Mouse (Mus musculus): ENCODE data around the gene Abcb8. TPM values are rescaled to one million over a fixed set of nuclear protein-coding genes. Genes with fewer than 3 reads are reported as not detected.

Abcb8 gene
- polyA plus RNA-seq, 1 experiment from 2014 or later: 49.9 TPM

DNA sequence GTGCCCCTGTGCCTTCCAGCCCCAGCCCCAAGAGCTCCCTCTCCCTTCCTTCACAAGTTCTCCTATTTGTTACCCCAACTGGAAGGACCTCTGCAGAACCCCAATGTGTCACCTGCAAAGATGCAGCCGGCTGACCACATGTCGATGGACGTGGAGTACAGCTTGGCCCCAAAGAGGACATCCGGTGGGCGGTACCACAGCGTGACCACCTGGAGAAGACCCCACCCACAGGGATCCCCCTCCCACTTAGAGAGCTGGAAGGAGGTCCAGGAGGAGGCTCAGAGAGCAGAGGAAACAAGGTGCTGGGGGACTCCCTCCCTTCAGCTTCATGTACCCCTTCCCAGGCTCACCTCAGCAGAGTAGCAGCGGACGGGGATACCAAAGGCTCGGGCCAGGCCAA, 26.9 kb downstream of the Abcb8 start:
- H3K4me2 ChIP-seq: no peak overlapping the region
- H3K4me3 ChIP-seq (replicated peaks): no peak overlapping the region
- H3K9ac ChIP-seq: no peak overlapping the region
- ATAC-seq (ENCODE audit: insufficient read depth, low FRiP score, low read depth): no peak
- no peaks in the 10 kb centered on the region for H3K9me3 ChIP-seq
- H3K27ac ChIP-seq: no peak overlapping the region
- peaks cover 17% of the 10 kb centered on the region for H3K4me1 ChIP-seq
- no peaks in the 10 kb centered on the region for H3K27me3 ChIP-seq (replicated peaks)
- peaks cover 13% of the 10 kb centered on the region for H3K36me3 ChIP-seq
- WGBS: 83% methylated on average over 9 of the region's 9 CpGs

DNA sequence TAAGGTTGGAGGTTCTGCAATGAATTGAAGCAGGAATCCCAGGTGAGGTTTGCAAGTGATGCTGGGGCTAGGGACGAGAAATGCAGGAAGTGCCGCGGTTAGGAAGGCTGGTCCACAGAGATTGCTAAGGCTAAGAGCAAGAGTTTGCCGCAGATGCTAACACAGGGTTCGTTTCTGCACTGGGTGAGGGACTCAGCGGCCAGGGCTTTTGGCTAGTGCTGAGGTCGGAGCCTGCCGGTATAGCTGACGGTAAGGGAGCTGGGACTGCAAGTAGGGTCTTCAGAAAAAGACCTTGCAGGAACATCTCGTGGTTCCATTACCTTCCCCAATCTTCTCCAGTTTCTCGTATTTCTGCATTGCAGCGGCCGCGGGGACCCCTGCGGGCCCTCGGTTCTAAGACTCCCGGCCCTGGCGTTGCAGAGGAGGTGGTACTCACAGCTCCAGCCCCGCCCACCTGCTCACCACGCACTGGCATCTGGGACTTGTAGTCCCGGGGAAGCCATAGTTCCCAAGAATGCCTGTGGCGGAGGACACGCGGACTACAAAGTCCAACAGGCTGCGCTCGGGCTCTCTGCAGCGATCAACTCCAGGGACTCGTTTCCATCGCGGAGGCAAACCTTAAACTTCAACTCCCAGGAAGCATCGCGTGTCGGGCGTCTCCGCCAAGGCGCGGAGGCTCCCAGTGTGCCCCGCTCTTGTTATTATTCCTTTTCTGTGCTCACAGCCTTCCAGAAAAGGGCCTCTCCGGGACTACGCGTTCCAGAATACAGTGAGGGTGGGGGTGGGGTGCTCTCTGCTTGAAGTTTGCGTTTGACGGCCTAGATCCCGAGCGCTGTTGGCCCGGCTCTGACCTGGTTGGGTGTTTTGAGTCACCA, 29.9 kb downstream of the Abcb8 start, which contains the start of the genes Cdk5 and Slc4a2:
Gene Cdk5 (minus strand): TSS at position 402 of the 875 bp plus-strand sequence.
Gene Slc4a2 (plus strand): TSS at position 709 of the 875 bp plus-strand sequence.
- peak within 1 kb of the TSS; percentile 93 for H3K4me2 ChIP-seq
- ATAC-seq (ENCODE audit: insufficient read depth, low FRiP score, low read depth): peak; percentile 91
- peak within 1 kb of the TSS; percentile 97 for H3K27ac ChIP-seq
- H3K36me3 ChIP-seq: peaks cover 13% of the 10 kb centered on the region
- H3K4me3 ChIP-seq (replicated peaks): peak within 1 kb of the TSS; percentile 65
- WGBS: under 1% methylated on average over 46 of the region's 46 CpGs
- H3K9me3 ChIP-seq: no peaks in the 10 kb centered on the region
- H3K27me3 ChIP-seq (replicated peaks): no peaks in the 10 kb centered on the region
- H3K9ac ChIP-seq: peak within 1 kb of the TSS; percentile 76
- H3K4me1 ChIP-seq: peaks cover 40% of the 10 kb centered on the region

DNA sequence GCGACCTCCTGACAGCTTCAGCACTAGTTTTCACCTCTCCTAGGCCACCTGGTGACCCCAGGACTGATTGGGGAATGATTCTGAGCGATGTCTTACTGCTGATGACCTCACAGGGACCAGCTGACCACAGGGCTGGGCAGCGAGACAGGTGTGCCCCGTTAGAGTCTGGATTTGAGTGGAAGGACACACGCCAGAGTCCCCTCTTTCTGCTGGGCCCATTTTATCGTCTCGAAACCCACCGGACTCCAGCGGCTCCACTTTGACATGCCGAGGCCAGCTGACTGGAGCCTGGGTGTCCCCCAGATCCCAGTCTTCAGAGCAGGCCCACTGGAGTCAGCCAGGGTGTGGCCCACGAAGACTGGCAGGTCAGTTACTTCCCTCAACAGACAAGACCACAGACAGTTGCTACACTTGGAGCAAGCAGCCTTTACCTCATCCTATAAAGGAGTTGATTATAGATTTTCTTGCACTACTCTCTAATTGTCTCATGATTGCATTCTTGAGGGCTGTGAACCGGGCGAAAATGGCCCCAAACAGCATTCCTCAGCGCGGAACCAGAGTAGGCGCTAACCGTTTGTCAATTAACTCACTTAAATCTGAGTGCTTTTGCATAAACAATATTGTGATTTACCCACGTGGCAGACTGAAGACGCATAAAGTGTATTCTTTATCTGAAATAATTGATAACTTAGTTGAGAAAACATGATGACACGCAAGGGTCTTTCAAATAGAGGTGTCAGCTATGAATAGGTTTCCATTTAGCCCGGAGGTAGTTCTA, 30.7 kb downstream of the Abcb8 start:
- Histone ChIP-seq H3K4me2 (peak overlapping the region; percentile 93), H3K4me1 (peaks cover 47% of the 10 kb centered on the region)
- ATAC-seq (ENCODE audit: insufficient read depth, low FRiP score, low read depth): no peak

DNA sequence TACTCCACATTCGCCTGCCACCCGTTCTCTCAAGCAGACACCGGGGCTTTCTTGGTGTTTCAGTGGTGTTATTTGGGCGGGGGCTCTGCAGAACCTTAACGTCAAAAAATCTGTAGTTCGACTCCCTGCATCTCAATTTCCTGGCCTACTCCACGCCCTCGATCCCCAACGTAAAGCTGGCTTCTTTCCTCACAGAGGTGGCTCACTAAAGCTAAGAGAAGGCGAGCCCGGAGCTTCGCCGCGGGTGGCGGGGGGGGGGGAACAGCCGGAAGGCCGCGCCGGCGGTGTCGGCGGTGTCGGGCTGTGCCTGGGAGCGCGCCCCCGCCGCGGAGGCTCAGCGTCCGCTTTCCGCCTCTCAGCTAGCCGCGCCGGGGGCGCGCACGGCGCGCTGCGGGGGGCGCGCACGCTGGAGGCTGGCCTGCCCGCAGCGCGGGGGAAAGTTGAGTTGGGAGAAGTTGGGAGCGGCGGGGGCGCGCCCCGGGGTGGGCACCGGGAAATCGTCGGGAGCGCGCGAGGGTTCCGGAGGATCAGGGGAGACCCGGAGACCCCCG, 31.5 kb downstream of the Abcb8 start:
- 2% methylated on average over 55 of the region's 60 CpGs for WGBS
- no peaks in the 10 kb centered on the region for H3K27me3 ChIP-seq (replicated peaks)
- peak overlapping the region; percentile 97 for H3K27ac ChIP-seq
- H3K9me3 ChIP-seq: no peaks in the 10 kb centered on the region
- ATAC-seq (ENCODE audit: insufficient read depth, low FRiP score, low read depth): peak; percentile 15; the same call in 1 of the 2 replicates
- H3K4me2 ChIP-seq: peak overlapping the region; percentile 93
- H3K4me3 ChIP-seq (replicated peaks): peak overlapping the region; percentile 65
- peaks cover 12% of the 10 kb centered on the region; the same call in 1 of the 2 replicates for H3K36me3 ChIP-seq
- H3K4me1 ChIP-seq: peaks cover 50% of the 10 kb centered on the region
- H3K9ac ChIP-seq: peak overlapping the region; percentile 53; the same call in 1 of the 2 replicates

More for the DNA sequence above, 30.7 kb downstream of the Abcb8 start:
- peak overlapping the region; percentile 47 for H3K9ac ChIP-seq
- H3K4me3 ChIP-seq (replicated peaks): peak overlapping the region; percentile 65
- H3K9me3 ChIP-seq: no peaks in the 10 kb centered on the region
- H3K27ac ChIP-seq: peak overlapping the region; percentile 97
- H3K27me3 ChIP-seq (replicated peaks): no peaks in the 10 kb centered on the region
- peaks cover 12% of the 10 kb centered on the region for H3K36me3 ChIP-seq
- WGBS: 8% methylated on average over 21 of the region's 21 CpGs

DNA sequence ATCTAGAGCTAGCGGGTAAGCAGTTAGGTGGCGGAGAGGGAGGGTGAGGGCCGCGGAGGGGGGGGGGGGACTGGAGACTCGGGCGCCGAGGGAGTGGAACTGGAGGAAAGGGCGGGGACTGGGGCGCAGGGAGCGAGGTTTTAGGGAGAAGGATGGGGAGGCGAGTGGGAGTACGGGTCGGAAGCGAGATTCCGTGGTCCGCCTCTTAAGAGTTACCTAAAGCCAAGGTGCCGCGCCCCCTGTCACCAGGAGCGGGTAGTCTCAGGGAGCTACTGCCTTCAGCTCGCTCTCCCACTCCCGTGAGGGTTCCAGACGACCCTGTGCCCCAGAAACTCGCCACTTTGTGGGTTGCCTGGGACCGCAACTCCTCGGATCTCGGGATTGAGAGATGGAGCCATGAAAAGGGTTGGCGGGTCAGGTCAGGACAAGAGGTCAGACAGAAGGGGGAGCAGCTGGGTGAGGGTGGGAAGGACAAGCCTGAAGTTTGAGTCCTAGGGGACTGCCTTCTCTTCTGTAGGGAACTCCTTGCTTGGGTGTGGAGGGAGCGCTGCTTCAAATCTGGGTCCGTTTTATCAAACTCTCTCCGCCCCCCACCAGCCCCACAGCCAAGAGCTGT, 32.1 kb downstream of the Abcb8 start:
- Histone ChIP-seq H3K4me3 (replicated peaks) (peak overlapping the region; percentile 65), H3K4me1 (peaks cover 50% of the 10 kb centered on the region), H3K9me3 (no peaks in the 10 kb centered on the region), H3K4me2 (peak overlapping the region; percentile 93), H3K27me3 (replicated peaks) (no peaks in the 10 kb centered on the region), H3K9ac (peak overlapping the region; percentile 53), H3K27ac (peak overlapping the region; percentile 97), H3K36me3 (peaks cover 15% of the 10 kb centered on the region; the same call in 1 of the 2 replicates)
- no peak for ATAC-seq (ENCODE audit: insufficient read depth, low FRiP score, low read depth)
- under 1% methylated on average over 29 of the region's 30 CpGs for WGBS

DNA sequence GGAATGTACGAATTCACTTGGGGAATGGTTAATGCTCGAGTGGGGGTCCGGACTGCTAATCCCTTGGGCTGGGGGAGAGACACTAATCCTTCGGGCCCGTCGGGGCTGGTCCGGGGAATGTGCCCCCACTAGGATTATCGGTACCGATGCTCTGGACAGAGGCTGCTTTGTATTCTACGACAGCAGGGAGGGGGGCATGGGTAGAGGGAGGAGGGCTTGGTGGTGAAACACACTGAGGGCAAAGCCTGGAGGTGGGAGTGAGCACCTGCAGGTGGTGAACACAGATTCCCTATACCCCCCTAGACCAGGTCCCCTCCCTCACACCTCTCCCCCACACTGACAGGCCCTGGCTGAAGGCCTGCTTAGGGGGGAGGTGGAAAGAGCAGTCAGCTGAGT, 32.6 kb downstream of the Abcb8 start:
- WGBS: 1% methylated on average over 10 of the region's 10 CpGs
- no peaks in the 10 kb centered on the region for H3K27me3 ChIP-seq (replicated peaks)
- no peaks in the 10 kb centered on the region for H3K9me3 ChIP-seq
- H3K27ac ChIP-seq: peak overlapping the region; percentile 97
- peak overlapping the region; percentile 53; the same call in 1 of the 2 replicates for H3K9ac ChIP-seq
- no peak for ATAC-seq (ENCODE audit: insufficient read depth, low FRiP score, low read depth)
- peak overlapping the region; percentile 93 for H3K4me2 ChIP-seq
- H3K4me1 ChIP-seq: peaks cover 50% of the 10 kb centered on the region
- H3K36me3 ChIP-seq: peaks cover 20% of the 10 kb centered on the region
- H3K4me3 ChIP-seq (replicated peaks): peak overlapping the region; percentile 65

DNA sequence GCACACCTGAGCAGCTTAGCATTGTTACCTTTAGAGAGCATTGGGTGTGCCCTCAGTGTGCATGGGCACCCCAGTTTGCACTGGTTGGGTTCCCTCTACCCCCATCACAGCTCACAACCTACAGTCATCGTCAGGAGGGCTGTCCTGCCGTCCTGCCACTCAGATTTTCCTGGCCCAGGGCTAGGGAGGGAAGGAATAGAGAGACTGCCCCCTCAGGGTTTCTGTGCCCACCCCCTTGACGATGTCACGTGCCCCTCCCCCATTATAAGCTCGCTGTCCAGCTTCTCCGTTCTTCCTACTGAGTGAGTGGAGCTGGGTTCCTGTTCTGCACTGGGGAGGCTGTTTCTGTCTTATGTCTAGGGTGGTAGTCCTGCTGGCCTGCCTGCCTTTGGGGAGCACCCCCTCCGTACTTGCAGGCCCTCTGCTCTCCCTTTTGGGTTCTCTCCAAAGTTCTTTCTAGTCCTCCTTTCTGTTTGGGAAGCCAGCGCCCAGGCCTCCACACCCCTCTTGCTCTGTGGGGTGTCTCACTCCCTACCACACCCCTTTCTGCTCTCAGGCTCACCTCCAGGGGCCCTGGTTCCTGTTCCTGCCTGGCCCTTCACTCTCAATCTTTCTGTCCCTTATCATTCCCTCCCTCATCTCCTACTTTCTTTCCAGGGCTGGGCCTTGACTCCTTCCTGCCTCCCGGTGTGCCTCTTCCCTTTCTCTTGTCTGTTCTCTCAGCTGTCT, 33.3 kb downstream of the Abcb8 start:
- H3K27ac ChIP-seq: peak overlapping the region; percentile 74
- H3K4me2 ChIP-seq: peak overlapping the region; percentile 93
- H3K4me3 ChIP-seq (replicated peaks): peak overlapping the region; percentile 65
- peaks cover 22% of the 10 kb centered on the region for H3K36me3 ChIP-seq
- H3K4me1 ChIP-seq: peaks cover 50% of the 10 kb centered on the region
- WGBS: 17% methylated on average over 9 of the region's 9 CpGs
- H3K9ac ChIP-seq: no peak overlapping the region
- H3K27me3 ChIP-seq (replicated peaks): no peaks in the 10 kb centered on the region
- ATAC-seq (ENCODE audit: insufficient read depth, low FRiP score, low read depth): no peak
- no peaks in the 10 kb centered on the region for H3K9me3 ChIP-seq

DNA sequence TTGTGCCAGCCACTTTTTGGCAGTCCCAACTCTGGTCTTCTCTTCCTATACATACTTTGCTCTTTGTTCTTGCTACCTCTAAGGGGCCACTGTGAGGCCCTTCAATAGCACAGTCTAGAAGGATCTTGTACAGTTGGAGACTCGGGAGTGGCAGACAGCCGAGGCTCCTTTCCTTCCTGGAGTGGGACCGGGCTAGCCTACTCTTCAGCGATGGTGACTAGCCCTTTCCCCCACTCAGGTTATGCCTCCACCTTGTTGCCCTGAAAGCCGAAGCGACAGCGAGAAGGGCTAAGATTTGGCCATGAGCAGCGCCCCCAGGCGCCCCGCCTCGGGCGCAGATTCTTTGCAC, 33.8 kb downstream of the Abcb8 start:
- Histone ChIP-seq H3K36me3 (peaks cover 27% of the 10 kb centered on the region), H3K27me3 (replicated peaks) (no peaks in the 10 kb centered on the region), H3K4me1 (peaks cover 48% of the 10 kb centered on the region), H3K4me2 (peak overlapping the region; percentile 93), H3K9ac (no peak overlapping the region), H3K4me3 (replicated peaks) (peak overlapping the region; percentile 65), H3K27ac (peak overlapping the region; percentile 74), H3K9me3 (no peaks in the 10 kb centered on the region)
- ATAC-seq (ENCODE audit: insufficient read depth, low FRiP score, low read depth): no peak
- 26% methylated on average over 12 of the region's 12 CpGs for WGBS

DNA sequence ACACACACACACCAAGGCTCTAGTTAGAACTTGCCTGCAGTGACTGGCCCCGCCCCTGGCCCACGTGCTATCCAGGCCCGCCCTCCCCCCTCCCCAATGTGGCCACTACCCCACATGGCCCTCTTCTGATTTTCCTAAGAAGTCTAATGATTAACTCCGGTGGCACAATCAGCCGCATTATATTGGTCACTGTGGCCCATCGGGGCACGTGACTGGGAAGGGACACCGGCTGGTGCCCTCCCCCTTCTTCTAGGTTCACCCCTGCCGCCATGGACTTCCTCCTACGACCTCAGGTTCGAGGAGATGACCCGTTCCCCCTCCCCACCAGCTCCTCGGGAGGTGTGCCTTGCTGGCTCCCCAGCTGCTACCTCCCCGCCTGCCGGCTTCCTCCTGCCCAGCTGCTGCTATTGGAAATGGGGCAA, 34.5 kb downstream of the Abcb8 start:
- Histone ChIP-seq H3K27ac (peak overlapping the region; percentile 80), H3K36me3 (peaks cover 34% of the 10 kb centered on the region), H3K4me2 (peak overlapping the region; percentile 93), H3K27me3 (replicated peaks) (no peaks in the 10 kb centered on the region), H3K4me3 (replicated peaks) (peak overlapping the region; percentile 65), H3K9ac (no peak overlapping the region), H3K4me1 (peaks cover 41% of the 10 kb centered on the region), H3K9me3 (no peaks in the 10 kb centered on the region)
- ATAC-seq (ENCODE audit: insufficient read depth, low FRiP score, low read depth): peak; percentile 2; the same call in 1 of the 2 replicates
- 12% methylated on average over 15 of the region's 15 CpGs for WGBS

DNA sequence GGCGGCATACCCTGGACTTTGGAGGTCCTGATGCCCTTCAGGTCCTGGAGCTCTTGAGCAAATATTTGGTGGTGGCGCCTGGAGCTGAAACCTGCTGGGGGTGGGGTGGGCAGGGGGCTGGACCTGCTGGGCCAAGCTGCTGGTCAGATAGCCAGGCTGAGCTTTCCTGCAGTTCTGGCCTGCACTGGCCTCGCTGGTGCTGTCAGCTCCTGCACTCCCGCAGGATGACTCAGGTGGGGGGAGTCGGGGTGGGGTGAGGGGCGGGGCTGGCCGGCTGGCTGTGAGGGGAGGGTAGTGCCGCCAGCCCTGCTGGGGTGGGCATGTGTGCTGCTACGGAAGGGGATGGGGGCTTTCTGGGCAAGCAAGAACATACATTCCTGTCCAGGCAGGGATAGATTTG, 35.1 kb downstream of the Abcb8 start:
- no peak overlapping the region for H3K9ac ChIP-seq
- peak overlapping the region; percentile 93 for H3K4me2 ChIP-seq
- peak overlapping the region; percentile 80 for H3K27ac ChIP-seq
- no peaks in the 10 kb centered on the region for H3K9me3 ChIP-seq
- 18% methylated on average over 9 of the region's 9 CpGs for WGBS
- ATAC-seq (ENCODE audit: insufficient read depth, low FRiP score, low read depth): no peak
- peak overlapping the region; percentile 29 for H3K4me3 ChIP-seq (replicated peaks)
- H3K36me3 ChIP-seq: peaks cover 40% of the 10 kb centered on the region
- H3K27me3 ChIP-seq (replicated peaks): no peaks in the 10 kb centered on the region
- H3K4me1 ChIP-seq: peaks cover 41% of the 10 kb centered on the region

DNA sequence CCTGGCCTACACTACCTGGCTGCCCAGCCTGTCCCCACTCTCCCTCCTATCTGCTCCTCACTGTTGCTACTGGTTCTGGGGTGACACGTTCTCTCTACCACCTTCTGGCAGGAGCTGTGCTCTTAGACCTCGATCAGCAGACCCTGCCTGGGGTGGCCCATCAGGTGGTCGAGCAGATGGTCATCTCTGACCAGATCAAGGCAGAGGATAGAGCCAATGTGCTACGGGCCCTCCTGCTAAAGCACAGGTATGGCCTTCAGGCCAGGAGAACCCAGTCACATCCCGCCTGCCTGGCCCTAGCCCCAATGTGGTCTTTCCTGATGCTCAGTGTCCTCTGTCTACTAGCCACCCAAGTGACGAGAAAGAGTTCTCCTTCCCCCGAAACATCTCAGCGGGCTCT, 40.5 kb downstream of the Abcb8 start:
- Histone ChIP-seq H3K9ac (no peak overlapping the region), H3K4me2 (no peak overlapping the region), H3K27ac (no peak overlapping the region), H3K36me3 (peaks cover 78% of the 10 kb centered on the region), H3K4me3 (replicated peaks) (no peak overlapping the region), H3K4me1 (peaks cover 5% of the 10 kb centered on the region; the same call in 1 of the 2 replicates), H3K9me3 (no peaks in the 10 kb centered on the region), H3K27me3 (replicated peaks) (no peaks in the 10 kb centered on the region)
- no peak for ATAC-seq (ENCODE audit: insufficient read depth, low FRiP score, low read depth)
- WGBS: 85% methylated on average over 8 of the region's 8 CpGs

All from stomach, embryonic 15.5 days (tissue).